Mouse (Mus musculus): ENCODE data around the gene Rack1.
"Not testable (repeated sequence)": the region's sequence is repeated elsewhere in the genome, so short reads cannot be mapped to it uniquely, and the experiment has no call there.

The Rack1 gene

GRCm38 (mm10) chr11:48799921-48800701 is at the start of gene Rack1:
TSS of gene Rack1 (plus strand) at chr11:48800332.
- DNase-seq (ENCODE audit: low read depth, low spot score) = peak; percentile 95

GRCm38 (mm10) chr11:48750428-48750827 is 49.7 kb upstream of the Rack1 start:
- no peak for DNase-seq (ENCODE audit: low read depth, low spot score)

- DNase-seq (ENCODE audit: low read depth, low spot score) = not testable (repeated sequence)
Measured at GRCm38 (mm10) chr11:48753534-48753933, 46.6 kb upstream of the Rack1 start.

- DNase-seq (ENCODE audit: low read depth, low spot score) = no peak
Measured at GRCm38 (mm10) chr11:48759021-48759420, 41.1 kb upstream of the Rack1 start.

- DNase-seq (ENCODE audit: low read depth, low spot score) = no peak
Measured at GRCm38 (mm10) chr11:48764119-48764518, 36.0 kb upstream of the Rack1 start.

GRCm38 (mm10) chr11:48767195-48767876 is 32.8 kb upstream of the Rack1 start:
- no peak for DNase-seq (ENCODE audit: low read depth, low spot score)

GRCm38 (mm10) chr11:48771691-48772090 is 28.4 kb upstream of the Rack1 start:
- peak; percentile 70 for DNase-seq (ENCODE audit: low read depth, low spot score)

- DNase-seq (ENCODE audit: low read depth, low spot score) = peak; percentile 66
Measured at GRCm38 (mm10) chr11:48774443-48775298, 25.5 kb upstream of the Rack1 start.

GRCm38 (mm10) chr11:48775483-48775882 is 24.6 kb upstream of the Rack1 start:
- peak; percentile 79 for DNase-seq (ENCODE audit: low read depth, low spot score)

- DNase-seq (ENCODE audit: low read depth, low spot score) = no peak
Measured at GRCm38 (mm10) chr11:48776664-48777063, 23.5 kb upstream of the Rack1 start.

- DNase-seq (ENCODE audit: low read depth, low spot score) = no peak
Measured at GRCm38 (mm10) chr11:48777303-48777702, 22.8 kb upstream of the Rack1 start.

- DNase-seq (ENCODE audit: low read depth, low spot score) = peak; percentile 38
Measured at GRCm38 (mm10) chr11:48779450-48779849, 20.7 kb upstream of the Rack1 start.

GRCm38 (mm10) chr11:48782243-48782642 is 17.9 kb upstream of the Rack1 start:
- no peak for DNase-seq (ENCODE audit: low read depth, low spot score)

- DNase-seq (ENCODE audit: low read depth, low spot score) = no peak
Measured at GRCm38 (mm10) chr11:48787455-48788211, 12.5 kb upstream of the Rack1 start.

GRCm38 (mm10) chr11:48788311-48789089 is 11.6 kb upstream of the Rack1 start:
- peak; percentile 89 for DNase-seq (ENCODE audit: low read depth, low spot score)

- DNase-seq (ENCODE audit: low read depth, low spot score) = no peak
Measured at GRCm38 (mm10) chr11:48789215-48789614, 10.9 kb upstream of the Rack1 start.

- DNase-seq (ENCODE audit: low read depth, low spot score) = peak; percentile 90
Measured at GRCm38 (mm10) chr11:48789973-48790823, 9.9 kb upstream of the Rack1 start.

GRCm38 (mm10) chr11:48790946-48791345 is 9.2 kb upstream of the Rack1 start:
- DNase-seq (ENCODE audit: low read depth, low spot score) = no peak

GRCm38 (mm10) chr11:48791894-48792293 is 8.2 kb upstream of the Rack1 start:
- DNase-seq (ENCODE audit: low read depth, low spot score) = not testable (repeated sequence)

GRCm38 (mm10) chr11:48793184-48793583 is 6.9 kb upstream of the Rack1 start:
- no peak for DNase-seq (ENCODE audit: low read depth, low spot score)
